Mouse (Mus musculus) Muller cell, postnatal 12 days (primary cell): ENCODE data around the gene Cers6.

Experiments used
- DNase-seq: peaks from one replicate; pipeline ENCODE4 v3.0.0-alpha.2; 2015; ENCODE audit errors: inconsistent ontology term

Cers6 gene

GRCm38 (mm10) chr2:69115921-69116320 is 254.7 kb downstream of the Cers6 start:
- DNase-seq = no peak

DNA sequence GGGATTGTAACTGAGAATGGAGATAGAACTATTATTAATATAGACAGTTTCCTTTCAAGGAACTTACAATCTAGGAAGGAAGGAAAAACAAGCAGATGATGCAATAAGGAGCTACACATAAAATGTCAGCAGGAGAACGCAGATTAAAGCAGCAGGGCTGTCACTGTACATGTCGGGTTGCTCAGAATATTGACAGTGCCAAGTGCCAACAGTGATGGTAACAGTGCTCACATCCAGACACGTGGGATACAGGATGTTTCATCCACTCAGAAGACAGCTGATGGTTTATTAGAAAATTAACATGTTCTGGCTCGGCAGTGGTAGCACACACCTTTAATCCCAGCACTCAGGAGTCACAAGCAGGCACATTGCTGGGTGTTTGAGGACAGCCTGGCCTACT is 255.5 kb downstream of the Cers6 start:
- no peak for DNase-seq

GRCm38 (mm10) chr2:69118994-69119393 is 257.8 kb downstream of the Cers6 start:
- no peak for DNase-seq

GRCm38 (mm10) chr2:69119718-69120117 is 258.5 kb downstream of the Cers6 start:
- DNase-seq = no peak

- peak; percentile 14 for DNase-seq
Observed at GRCm38 (mm10) chr2:69121681-69122080, 260.4 kb downstream of the Cers6 start.

- DNase-seq = no peak
Observed at GRCm38 (mm10) chr2:69125425-69125824, 264.2 kb downstream of the Cers6 start.

GRCm38 (mm10) chr2:69128321-69128720 is 267.1 kb downstream of the Cers6 start:
- no peak for DNase-seq

- DNase-seq = peak; percentile 45
Observed at GRCm38 (mm10) chr2:69128921-69129395, 267.7 kb downstream of the Cers6 start.

DNA sequence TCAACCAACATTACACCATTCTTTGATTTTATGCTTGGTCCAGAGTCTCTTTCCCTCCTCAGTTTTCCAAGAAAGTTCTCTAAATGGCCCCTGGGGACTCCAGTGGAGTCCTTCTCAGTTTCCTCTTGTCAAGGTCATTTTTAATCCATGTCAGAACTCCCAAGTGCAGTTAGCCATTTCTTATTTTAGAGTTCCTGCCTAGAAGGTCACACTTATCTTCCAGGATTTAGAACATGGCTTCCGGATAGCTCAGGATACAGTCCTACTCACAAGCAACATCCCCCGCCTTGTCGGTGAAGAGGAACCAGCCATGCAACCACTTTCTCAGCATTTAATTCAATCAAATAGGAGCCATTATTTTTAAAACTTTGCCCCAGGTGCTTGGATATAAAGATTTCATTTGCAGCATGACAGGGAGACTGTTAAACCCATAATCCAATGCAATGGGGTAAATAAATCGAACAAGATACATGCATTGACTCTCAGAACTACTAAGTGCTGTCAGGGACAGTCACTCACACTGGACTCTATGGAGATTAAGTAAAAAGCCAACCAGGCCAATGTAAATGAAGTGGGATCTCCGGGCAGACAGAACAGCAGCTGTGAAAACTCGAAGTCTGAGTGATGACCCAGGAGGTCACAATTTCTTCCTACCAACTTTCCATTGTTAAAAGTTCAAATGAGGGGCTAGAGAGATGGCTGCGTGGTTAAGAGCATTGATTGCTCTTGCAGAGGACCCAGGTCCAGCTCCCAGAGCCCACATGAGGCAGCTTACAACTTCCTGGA is 268.4 kb downstream of the Cers6 start:
- no peak for DNase-seq

DNA sequence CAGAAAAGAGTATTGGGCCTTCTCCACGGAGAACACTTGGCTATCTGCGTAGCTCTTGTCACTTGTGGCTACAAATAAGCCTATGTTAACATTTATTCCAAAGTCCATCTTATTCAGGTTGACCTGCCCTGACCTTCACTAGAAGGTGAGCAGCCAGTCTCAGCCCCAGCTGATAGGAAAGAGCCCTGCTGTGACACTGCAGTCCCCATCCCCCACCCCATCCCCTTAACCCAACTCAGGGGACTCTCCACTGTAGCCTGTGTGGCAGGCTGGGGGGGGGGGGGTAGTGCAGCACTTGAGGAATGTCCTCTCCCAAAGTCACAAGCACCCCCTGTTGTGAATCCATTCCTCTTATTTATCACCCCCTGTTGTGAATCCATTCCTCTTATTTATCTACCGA is 270.8 kb downstream of the Cers6 start:
- DNase-seq = no peak

GRCm38 (mm10) chr2:69132488-69133040 is 271.3 kb downstream of the Cers6 start:
- no peak for DNase-seq

DNA sequence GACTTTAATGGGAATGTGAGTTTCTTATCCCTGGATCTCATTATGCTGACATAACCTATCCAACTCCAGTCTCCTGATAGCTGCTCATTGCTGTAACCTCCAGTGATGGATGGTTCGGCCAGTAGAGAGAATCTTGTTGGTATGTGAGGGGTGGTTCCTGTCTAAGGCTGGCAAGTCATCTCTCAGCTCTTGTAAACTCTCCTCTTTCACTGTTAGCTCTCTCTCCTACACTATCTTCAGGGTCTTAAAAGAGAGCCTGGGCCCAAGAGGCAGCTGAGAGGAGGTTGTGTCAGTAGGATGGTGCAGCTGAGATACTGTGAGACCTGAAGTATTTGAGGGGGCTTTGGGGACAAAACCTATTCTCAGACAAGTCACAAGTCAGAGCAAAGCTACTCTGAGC is 272.9 kb downstream of the Cers6 start:
- no peak for DNase-seq

DNA sequence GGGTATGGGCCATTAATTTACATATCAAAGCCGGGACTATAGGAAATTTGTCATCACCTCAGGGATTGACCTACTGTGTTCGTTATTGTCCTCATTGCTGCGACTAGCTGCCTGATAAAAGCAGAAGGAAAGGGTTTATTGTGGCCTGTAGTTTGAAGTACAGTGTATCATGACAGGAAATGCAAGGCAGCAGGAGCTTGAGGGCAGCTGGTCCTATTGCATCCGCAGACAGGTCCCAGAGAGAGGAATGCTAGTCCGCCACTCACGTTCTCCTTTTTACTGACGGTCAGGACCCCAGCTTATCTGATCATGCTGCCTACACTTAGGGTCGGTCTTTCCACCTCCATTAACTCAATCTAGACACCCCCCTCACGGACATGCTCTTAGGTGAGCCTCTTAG is 273.7 kb downstream of the Cers6 start:
- no peak for DNase-seq

- DNase-seq = no peak
Observed at GRCm38 (mm10) chr2:69135661-69136576, 274.7 kb downstream of the Cers6 start, which contains the start of gene Nostrin. TSS of gene Nostrin (plus strand) at chr2:69135800.

DNA sequence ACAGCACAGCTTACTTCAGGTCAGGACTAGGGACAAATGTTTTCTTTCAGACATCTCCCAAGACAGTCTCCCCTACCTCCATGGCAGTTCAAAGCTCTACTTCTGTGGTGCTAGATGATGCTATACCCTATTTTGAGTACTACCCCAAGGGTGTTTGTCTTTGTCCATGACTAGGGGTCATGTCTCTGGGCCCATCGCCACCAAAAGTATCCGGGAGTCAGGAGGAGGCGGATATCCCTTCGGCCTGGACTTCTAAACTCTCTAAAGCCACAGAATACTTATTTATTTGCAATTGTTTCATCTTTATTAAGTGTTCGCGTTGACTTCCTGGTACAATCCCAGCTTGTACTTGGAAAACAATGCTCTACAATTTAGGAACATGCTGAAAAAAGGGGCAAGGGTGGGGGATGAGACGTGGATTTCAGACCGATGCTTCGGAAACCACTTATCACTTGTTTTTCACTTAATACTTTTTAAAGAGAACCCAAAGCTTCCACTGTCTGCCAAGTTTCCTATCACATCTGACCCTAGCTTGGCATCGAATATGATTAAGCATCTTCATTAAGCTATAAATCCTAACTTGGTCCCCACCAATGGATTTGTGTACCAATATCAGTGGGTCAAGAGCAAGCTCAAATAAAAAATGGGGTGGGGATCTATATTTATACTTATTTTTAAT is 276.3 kb downstream of the Cers6 start:
- DNase-seq = no peak

- no peak for DNase-seq
Observed at GRCm38 (mm10) chr2:69138759-69139158, 277.5 kb downstream of the Cers6 start.

DNA sequence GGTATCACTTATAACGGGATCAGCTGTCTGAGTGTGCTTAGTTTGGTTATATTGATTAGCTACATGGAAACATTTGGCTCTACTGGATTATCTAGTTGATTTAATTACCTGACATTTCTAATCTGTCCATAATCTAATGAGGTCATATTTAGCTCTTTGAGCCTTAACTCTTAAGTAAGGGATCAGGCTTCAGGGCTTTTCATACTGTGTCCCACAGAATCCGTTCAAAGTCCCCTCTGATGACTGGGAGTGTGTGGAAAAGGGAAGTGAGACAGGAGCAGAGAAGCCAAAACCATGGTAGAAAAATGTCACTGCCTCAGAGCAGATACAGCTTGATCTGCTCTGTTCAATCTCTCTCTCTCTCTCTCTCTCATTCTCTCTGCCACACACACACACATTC is 279.0 kb downstream of the Cers6 start:
- DNase-seq = no peak

DNA sequence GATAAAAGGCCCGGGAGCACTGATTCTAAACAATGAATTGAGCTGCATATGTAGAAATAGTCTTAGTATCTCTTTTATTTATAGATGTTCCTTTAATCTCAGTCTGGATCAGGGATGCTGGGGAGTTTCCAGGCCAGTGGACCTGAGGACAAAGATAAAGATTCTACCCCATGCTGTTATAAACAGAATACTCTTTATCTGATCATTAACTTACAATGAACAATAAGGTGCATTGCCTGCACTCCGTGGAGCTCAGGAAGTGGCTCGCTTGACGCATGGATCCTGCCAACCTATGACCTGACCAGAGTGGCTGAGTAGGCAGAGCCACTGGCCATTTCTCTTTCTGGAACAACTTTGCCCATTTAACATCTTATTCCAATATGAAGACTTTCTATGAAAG is 279.6 kb downstream of the Cers6 start:
- no peak for DNase-seq

DNA sequence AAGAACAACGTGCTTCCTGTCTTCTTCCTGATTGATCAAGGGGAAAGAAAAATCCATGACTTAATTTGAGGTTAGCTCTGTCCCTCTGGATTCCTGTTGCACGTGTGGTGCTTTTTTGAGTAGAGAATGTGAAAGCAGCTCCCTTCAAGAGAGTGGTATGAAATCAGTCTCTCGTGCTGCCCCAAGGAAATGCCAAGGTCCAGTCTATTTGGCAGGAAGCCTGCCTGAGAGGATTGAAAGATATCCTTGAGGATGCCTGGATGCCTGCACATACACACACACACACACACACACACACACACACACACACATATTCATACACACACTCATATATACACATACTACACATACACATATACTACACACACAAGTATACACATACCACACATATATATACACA is 287.4 kb downstream of the Cers6 start:
- no peak for DNase-seq

- no peak for DNase-seq
Observed at GRCm38 (mm10) chr2:69149154-69149553, 287.9 kb downstream of the Cers6 start.

DNA sequence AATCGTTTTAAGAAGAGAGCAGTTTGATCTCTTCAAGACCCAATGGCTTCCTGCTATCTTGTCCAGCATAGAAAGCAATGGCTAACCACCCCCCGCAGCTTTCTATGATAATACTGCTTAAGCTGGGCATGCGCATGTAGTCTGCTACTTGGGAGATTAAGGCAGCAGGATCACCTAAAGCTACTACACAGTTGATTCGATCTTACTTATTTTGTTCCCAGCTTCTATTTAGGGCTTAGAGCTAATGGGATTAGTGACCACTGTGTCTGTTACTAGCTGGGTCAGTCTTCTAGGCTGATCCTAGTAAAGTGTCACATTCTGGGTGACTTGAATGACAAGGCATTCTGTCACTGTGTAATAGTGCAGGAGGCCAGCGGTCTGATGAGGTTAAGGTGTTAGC is 289.6 kb downstream of the Cers6 start:
- DNase-seq = no peak

DNA sequence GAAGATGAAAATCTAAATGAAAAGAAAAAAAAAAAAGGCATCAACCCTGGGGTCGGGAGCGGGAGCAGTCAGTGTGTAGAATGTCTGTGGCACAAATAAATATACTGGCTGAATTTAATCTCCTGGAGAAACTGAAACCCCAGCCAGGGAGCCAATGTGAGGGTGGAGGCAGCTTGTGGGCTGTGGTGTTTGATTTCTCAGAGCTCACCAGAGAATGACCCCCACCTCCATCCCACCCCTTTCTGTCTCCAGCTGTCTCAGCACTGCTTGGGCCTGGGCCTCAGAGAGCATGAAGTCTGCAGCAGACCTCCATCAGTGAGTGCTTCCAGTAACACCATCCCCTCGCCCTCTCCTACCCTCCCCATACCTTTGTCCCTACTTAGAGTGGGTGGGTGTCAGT is 294.6 kb downstream of the Cers6 start:
- no peak for DNase-seq
